Mouse (Mus musculus) small intestine, adult 2 months (tissue): ENCODE measurements at regions not wholly inside any gene's neighbourhood (a gene's known extent, or its start where the extent isn't known, plus 50 kb on each side); places are given as distances from the start of the nearest gene placed in this dataset.

Experiments used
- CTCF ChIP-seq: fragments of 200-500 bp; IDR thresholded peaks from 2 replicates; pipeline ENCODE4 v1.5.1; 2012; ENCODE audit warnings: low read depth, mild to moderate bottlenecking, control low read depth, inconsistent platforms, low read length, moderate library complexity, mixed read lengths; ENCODE audit not compliant: insufficient replicate concordance, insufficient read length; ENCODE audit errors: extremely low read depth
- POLR2A ChIP-seq: fragments of 200-500 bp; IDR thresholded peaks from 2 replicates; pipeline ENCODE4 v1.6.1; 2012; ENCODE audit warnings: low read depth, mild to moderate bottlenecking, control low read depth, inconsistent platforms, low read length, moderate library complexity

- TF ChIP-seq CTCF (no peak), POLR2A (no peak)
These were observed 69.4 kb upstream of the Tut7 start for GRCm38 (mm10) chr13:59892340-59892739.
